Mouse (Mus musculus) liver, adult (tissue): ENCODE measurements around the gene Abcg4.

Source experiments
- GATA4 ChIP-seq: IDR thresholded peaks from 2 replicates; pipeline ENCODE4 v1.6.1; 2014; ENCODE audit warnings: mild to moderate bottlenecking, low read length; ENCODE audit not compliant: insufficient replicate concordance

Gene Abcg4

GRCm38 (mm10) chr9:44288076-44288958 is at the start of gene Abcg4:
Gene Abcg4, minus strand, starts transcription at chr9:44288615.
- TF ChIP-seq GATA4: no peak

GRCm38 (mm10) chr9:44337436-44338169 is 49.2 kb upstream of the Abcg4 start:
- no peak for TF ChIP-seq GATA4

GRCm38 (mm10) chr9:44336964-44337363 is 48.5 kb upstream of the Abcg4 start:
- TF ChIP-seq GATA4: no peak

- no peak for TF ChIP-seq GATA4
Observed at GRCm38 (mm10) chr9:44336093-44336406, 47.6 kb upstream of the Abcg4 start.

GRCm38 (mm10) chr9:44335331-44336092 is 47.1 kb upstream of the Abcg4 start:
- TF ChIP-seq GATA4: no peak

- TF ChIP-seq GATA4: no peak; the same call in 1 of the 2 replicates
Observed at GRCm38 (mm10) chr9:44334396-44335330, 46.2 kb upstream of the Abcg4 start, which contains the start of gene H2afx. Gene H2afx, plus strand, starts transcription at chr9:44334694.

GRCm38 (mm10) chr9:44332918-44333638 is 44.7 kb upstream of the Abcg4 start:
- no peak for TF ChIP-seq GATA4

GRCm38 (mm10) chr9:44330736-44331135 is 42.3 kb upstream of the Abcg4 start:
- TF ChIP-seq GATA4: no peak

- no peak for TF ChIP-seq GATA4
Observed at GRCm38 (mm10) chr9:44327926-44328325, 39.5 kb upstream of the Abcg4 start.

GRCm38 (mm10) chr9:44327064-44327711 is 38.8 kb upstream of the Abcg4 start:
- TF ChIP-seq GATA4: peak; percentile 61; the same call in 1 of the 2 replicates

GRCm38 (mm10) chr9:44326371-44327063 is 38.1 kb upstream of the Abcg4 start:
- TF ChIP-seq GATA4: no peak; the same call in 1 of the 2 replicates

GRCm38 (mm10) chr9:44325768-44326370 is 37.5 kb upstream of the Abcg4 start, which contains the start of gene Dpagt1:
Gene Dpagt1, plus strand, starts transcription at chr9:44326019.
- no peak for TF ChIP-seq GATA4
